Mouse (Mus musculus) forebrain, embryonic 14.5 days (tissue): Measurements from ENCODE around the gene Golim4. TPM values are rescaled to one million over a fixed set of nuclear protein-coding genes. Genes with fewer than 3 reads are reported as not detected.
A peak's percentile ranks its signal among the peaks of the same experiment; 100 is the strongest.

Source experiments
- ATAC-seq: fragments of 200-750 bp; cut with Nextera tagmentation; 2 replicates; pipeline ENCODE4 v1.8.0; 2017; ENCODE audit warnings: mild to moderate bottlenecking, moderate library complexity
- DNase-seq: peaks from one replicate; pipeline ENCODE4 v3.0.0-alpha.2; 2015; ENCODE audit warnings: low spot score
- H3K27ac ChIP-seq: fragments of 300-500 bp; sonication (generic); 2 replicates; pipeline ENCODE4 v1.5.1; 2014; ENCODE audit warnings: low read depth, mild to moderate bottlenecking, control low read depth, low read length, moderate library complexity
- H3K27me3 ChIP-seq: fragments of 300-500 bp; sonication (generic); replicated peaks from 2 replicates; pipeline ENCODE4 v1.6.1; 2014; ENCODE audit warnings: low read length, control low read depth, mixed read lengths; ENCODE audit not compliant: control insufficient read depth, insufficient read depth
- H3K36me3 ChIP-seq: fragments of 300-500 bp; sonication (generic); 2 replicates; pipeline ENCODE4 v1.6.1; 2014; ENCODE audit warnings: low read length, control low read depth; ENCODE audit not compliant: control insufficient read depth, insufficient read depth
- H3K4me1 ChIP-seq: fragments of 300-500 bp; sonication (generic); 2 replicates; pipeline ENCODE4 v1.6.1; 2014; ENCODE audit warnings: antibody characterized with exemption, low read length, control low read depth; ENCODE audit not compliant: control insufficient read depth, insufficient read depth
- H3K4me2 ChIP-seq: fragments of 300-500 bp; sonication (generic); 2 replicates; pipeline ENCODE4 v1.6.1; 2014; ENCODE audit warnings: mild to moderate bottlenecking, control low read depth, low read length
- H3K4me3 ChIP-seq: fragments of 300-500 bp; sonication (generic); 2 replicates; pipeline ENCODE4 v1.5.1; 2014; ENCODE audit warnings: low read depth, low read length, control low read depth
- H3K9ac ChIP-seq: fragments of 300-500 bp; sonication (generic); 2 replicates; pipeline ENCODE4 v1.6.1; 2014; ENCODE audit warnings: mild to moderate bottlenecking, low read length, control low read depth, moderate library complexity
- H3K9me3 ChIP-seq: fragments of 300-500 bp; sonication (generic); replicated peaks from 2 replicates; pipeline ENCODE4 v1.6.1; 2016; ENCODE audit warnings: low read length, control low read depth, mixed read lengths; ENCODE audit not compliant: control insufficient read depth
- WGBS: fragments of 180-500 bp; shearing (Covaris S2); extraction: QIAGEN DNeasy Blood & Tissue Kit; methylation state at CpG from one replicate; pipeline ENCODE4 v1.1.7; 2014; 5-methylcytosine and 5-hydroxymethylcytosine counted together
- polyA plus RNA-seq: library from polyadenylated mRNA; unstranded; fragments of >200 nt; fragmentation: Nextera tagmentation; extraction: Ambion mirVana; gene quantifications from 2 replicates; pipeline ENCODE4 v1.2.1, GENCODE M21; 2014

Gene Golim4
- polyA plus RNA-seq, 1 experiment from 2014 or later, result 22.0 TPM

DNA sequence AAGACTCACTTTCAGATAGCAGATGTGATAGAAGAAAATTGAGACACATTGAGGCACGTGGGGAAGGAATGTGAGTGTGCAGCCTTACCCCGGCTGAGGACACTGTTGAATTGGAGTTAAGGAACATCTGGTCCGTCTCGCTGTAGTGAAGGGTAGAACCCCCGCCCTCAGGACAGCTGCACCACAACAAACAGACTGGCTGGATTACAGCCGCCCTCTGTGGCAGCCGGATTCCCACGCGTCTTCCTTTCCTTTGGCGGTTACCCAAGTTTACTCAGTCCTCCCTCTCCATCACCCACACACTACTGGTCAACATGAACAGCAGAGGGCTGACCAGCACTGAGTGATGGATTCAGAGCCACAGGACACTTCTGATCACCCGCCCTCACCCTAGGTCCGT is 96.0 kb downstream of the Golim4 start:
- Histone ChIP-seq H3K4me2 (no peak overlapping the region), H3K4me1 (no peaks in the 10 kb centered on the region), H3K36me3 (no peaks in the 10 kb centered on the region), H3K9ac (no peak overlapping the region), H3K9me3 (no peaks in the 10 kb centered on the region), H3K27me3 (no peaks in the 10 kb centered on the region), H3K4me3 (no peak overlapping the region), H3K27ac (no peak overlapping the region)
- WGBS, result 88% methylated on average over 12 of the region's 12 CpGs
- ATAC-seq (no peak), DNase-seq (no peak)

DNA sequence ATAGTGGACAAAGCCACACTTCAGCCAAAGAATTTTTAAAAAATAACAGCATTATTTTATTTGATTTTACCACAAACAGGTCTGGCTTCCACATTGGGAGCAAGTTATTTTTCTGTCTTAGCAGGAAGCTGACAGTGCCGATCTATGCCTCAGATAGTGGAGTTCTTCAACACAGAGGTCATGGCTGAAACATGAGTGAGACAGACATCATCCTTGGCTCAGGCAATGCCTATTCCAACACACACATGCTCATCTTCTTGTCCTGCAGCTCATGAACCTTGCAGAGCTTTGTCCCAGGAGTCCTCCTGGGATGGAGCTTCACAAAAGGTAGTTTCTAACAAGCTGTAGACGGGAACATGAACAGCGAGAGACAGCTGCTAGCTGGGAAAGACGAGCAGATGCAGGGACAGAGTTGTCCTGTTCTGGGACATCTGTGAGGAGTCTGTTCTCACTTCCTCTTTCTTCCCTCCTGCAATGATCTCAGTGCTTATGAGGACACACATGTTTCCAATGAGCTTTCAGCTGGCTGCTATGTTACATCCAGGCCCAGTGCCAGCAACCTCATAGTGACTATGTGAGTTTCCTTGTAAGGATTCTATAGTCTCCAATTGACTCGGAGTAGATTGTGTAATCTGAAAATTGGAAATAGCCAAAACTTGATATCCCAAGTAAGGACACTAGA is 121.3 kb downstream of the Golim4 start:
- Histone ChIP-seq H3K27me3 (no peaks in the 10 kb centered on the region), H3K4me1 (no peaks in the 10 kb centered on the region), H3K27ac (no peak overlapping the region), H3K9ac (no peak overlapping the region), H3K4me2 (no peak overlapping the region), H3K4me3 (no peak overlapping the region), H3K36me3 (no peaks in the 10 kb centered on the region), H3K9me3 (no peaks in the 10 kb centered on the region)
- WGBS, result 89% methylated on average over 5 of the region's 5 CpGs
- DNase-seq (peak; percentile 3), ATAC-seq (no peak)

DNA sequence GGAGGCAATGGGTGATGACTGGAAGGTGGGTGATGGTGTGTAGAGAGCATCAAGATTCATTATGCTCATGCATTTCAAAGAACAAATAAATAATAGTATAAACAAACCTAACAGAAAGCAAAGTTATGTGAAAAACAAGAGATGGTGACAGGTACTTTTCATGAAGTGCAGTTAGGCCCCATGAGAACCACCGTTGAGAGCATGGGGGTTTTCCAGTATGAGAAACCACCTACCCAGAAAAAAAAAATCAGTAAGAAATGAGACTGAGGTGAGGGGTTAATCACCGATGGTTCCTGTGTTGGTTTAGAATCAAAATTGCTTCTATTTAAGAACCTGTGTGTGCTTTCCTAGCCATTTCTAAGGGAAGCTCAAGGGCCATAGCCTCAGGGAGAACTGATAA is 121.9 kb downstream of the Golim4 start:
- Histone ChIP-seq H3K9ac (no peak overlapping the region), H3K9me3 (no peaks in the 10 kb centered on the region), H3K27me3 (no peaks in the 10 kb centered on the region), H3K27ac (no peak overlapping the region), H3K4me1 (no peaks in the 10 kb centered on the region), H3K4me2 (no peak overlapping the region), H3K36me3 (no peaks in the 10 kb centered on the region), H3K4me3 (no peak overlapping the region)
- ATAC-seq (no peak), DNase-seq (no peak)
- 94% methylated on average over 2 of the region's 2 CpGs for WGBS

Other genes with a start within 250 kb of the Golim4 start
- gene Gm29133, start 208.8 kb downstream of the Golim4 start, polyA plus RNA-seq, result not detected in 2 replicates
- 37.3 and 44.0 TPM in 2 replicates for gene Fstl5, start 117.3 kb upstream of the Golim4 start, polyA plus RNA-seq